Mouse (Mus musculus): Measurements from ENCODE around the gene Utp15.

Gene Utp15

GRCm38 (mm10) chr13:98262636-98263457 lies at the start of gene Utp15, which contains the start of gene Ankra2:
TSS of gene Utp15 (minus strand) at chr13:98263041.
TSS of gene Ankra2 (plus strand) at chr13:98263074.
- peak; percentile 96 for DNase-seq (ENCODE audit: low read depth)

GRCm38 (mm10) chr13:98311597-98311996 lies 48.8 kb upstream of the Utp15 start:
- no peak for DNase-seq (ENCODE audit: low read depth)

- DNase-seq (ENCODE audit: low read depth), result no peak
Observed at GRCm38 (mm10) chr13:98308724-98309123, 45.9 kb upstream of the Utp15 start.

- no peak for DNase-seq (ENCODE audit: low read depth)
Observed at GRCm38 (mm10) chr13:98308004-98308403, 45.2 kb upstream of the Utp15 start.

- no peak for DNase-seq (ENCODE audit: low read depth)
Observed at GRCm38 (mm10) chr13:98306852-98307475, 44.1 kb upstream of the Utp15 start.

GRCm38 (mm10) chr13:98306393-98306792 lies 43.6 kb upstream of the Utp15 start:
- no peak for DNase-seq (ENCODE audit: low read depth)

GRCm38 (mm10) chr13:98305257-98305656 lies 42.4 kb upstream of the Utp15 start:
- DNase-seq (ENCODE audit: low read depth), result no peak

- peak; percentile 62 for DNase-seq (ENCODE audit: low read depth)
Observed at GRCm38 (mm10) chr13:98298833-98299758, 36.3 kb upstream of the Utp15 start.

GRCm38 (mm10) chr13:98297883-98298482 lies 35.1 kb upstream of the Utp15 start:
- no peak for DNase-seq (ENCODE audit: low read depth)

- DNase-seq (ENCODE audit: low read depth), result no peak
Observed at GRCm38 (mm10) chr13:98296072-98296471, 33.2 kb upstream of the Utp15 start.

GRCm38 (mm10) chr13:98291712-98292111 lies 28.9 kb upstream of the Utp15 start:
- DNase-seq (ENCODE audit: low read depth), result no peak

- DNase-seq (ENCODE audit: low read depth), result no peak
Observed at GRCm38 (mm10) chr13:98290719-98291118, 27.9 kb upstream of the Utp15 start.

GRCm38 (mm10) chr13:98280990-98281650 lies 18.3 kb upstream of the Utp15 start:
- no peak for DNase-seq (ENCODE audit: low read depth)

GRCm38 (mm10) chr13:98279686-98280085 lies 16.8 kb upstream of the Utp15 start, which contains the start of gene Gm21976:
TSS of gene Gm21976 (plus strand) at chr13:98279887.
- no peak for DNase-seq (ENCODE audit: low read depth)

- DNase-seq (ENCODE audit: low read depth), result no peak
Observed at GRCm38 (mm10) chr13:98277501-98277900, 14.7 kb upstream of the Utp15 start.

GRCm38 (mm10) chr13:98276253-98276652 lies 13.4 kb upstream of the Utp15 start:
- no peak for DNase-seq (ENCODE audit: low read depth)

GRCm38 (mm10) chr13:98275646-98276045 lies 12.8 kb upstream of the Utp15 start:
- peak; percentile 87 for DNase-seq (ENCODE audit: low read depth)

GRCm38 (mm10) chr13:98274023-98274422 lies 11.2 kb upstream of the Utp15 start:
- DNase-seq (ENCODE audit: low read depth), result no peak

GRCm38 (mm10) chr13:98264111-98264510 lies 1.3 kb upstream of the Utp15 start:
- DNase-seq (ENCODE audit: low read depth), result no peak

- DNase-seq (ENCODE audit: low read depth), result no peak
Observed at GRCm38 (mm10) chr13:98263458-98263987, 682 bp upstream of the Utp15 start.

GRCm38 (mm10) chr13:98254921-98255320 lies 7.9 kb downstream of the Utp15 start:
- peak; percentile 25 for DNase-seq (ENCODE audit: low read depth)

All from fibroblast of lung, adult 2 months (primary cell).